Mouse (Mus musculus) midbrain, embryonic 14.5 days (tissue): ENCODE results near the gene Per1. TPM values are rescaled to one million over a fixed set of nuclear protein-coding genes. Genes with fewer than 3 reads are reported as not detected.

ENCODE experiments used
- ATAC-seq: fragments of 200-750 bp; cut with Nextera tagmentation; 2 replicates; pipeline ENCODE4 v1.8.0; 2017; ENCODE audit warnings: moderate number of reproducible peaks, moderate library complexity; ENCODE audit not compliant: low FRiP score, low TSS enrichment
- DNase-seq: peaks from one replicate; pipeline ENCODE4 v3.0.0-alpha.2; 2015
- H3K27ac ChIP-seq: fragments of 300-500 bp; sonication (generic); replicated peaks from 2 replicates; pipeline ENCODE4 v1.5.1; 2014; ENCODE audit warnings: mild to moderate bottlenecking, low read depth, low read length, moderate library complexity
- H3K27me3 ChIP-seq: fragments of 300-500 bp; sonication (generic); 2 replicates; pipeline ENCODE4 v1.6.1; 2014; ENCODE audit warnings: low read length, control low read depth, mixed read lengths; ENCODE audit not compliant: control insufficient read depth, insufficient read depth
- H3K36me3 ChIP-seq: fragments of 300-500 bp; sonication (generic); 2 replicates; pipeline ENCODE4 v1.6.1; 2014; ENCODE audit warnings: low read length, control low read depth; ENCODE audit not compliant: control insufficient read depth, insufficient read depth
- H3K4me1 ChIP-seq: fragments of 300-500 bp; sonication (generic); 2 replicates; pipeline ENCODE4 v1.6.1; 2014; ENCODE audit warnings: mild to moderate bottlenecking, antibody characterized with exemption, low read length, control low read depth; ENCODE audit not compliant: control insufficient read depth, insufficient read depth
- H3K4me2 ChIP-seq: fragments of 300-500 bp; sonication (generic); 2 replicates; pipeline ENCODE4 v1.6.1; 2014; ENCODE audit warnings: mild to moderate bottlenecking, low read length, moderate library complexity
- H3K4me3 ChIP-seq: fragments of 300-500 bp; sonication (generic); replicated peaks from 2 replicates; pipeline ENCODE4 v1.5.1; 2014; ENCODE audit warnings: low read depth, low read length
- H3K9ac ChIP-seq: fragments of 300-500 bp; sonication (generic); replicated peaks from 2 replicates; pipeline ENCODE4 v1.6.1; 2014; ENCODE audit warnings: mild to moderate bottlenecking, low read length, moderate library complexity
- H3K9me3 ChIP-seq: fragments of 300-500 bp; sonication (generic); 2 replicates; pipeline ENCODE4 v1.6.1; 2016; ENCODE audit warnings: low read length, control low read depth, mixed read lengths; ENCODE audit not compliant: control insufficient read depth
- WGBS: fragments of 180-500 bp; shearing (Covaris S2); extraction: QIAGEN DNeasy Blood & Tissue Kit; methylation state at CpG from one replicate; pipeline ENCODE4 v1.1.7; 2014; 5-methylcytosine and 5-hydroxymethylcytosine counted together
- polyA plus RNA-seq: library from polyadenylated mRNA; unstranded; fragments of >200 nt; fragmentation: Nextera tagmentation; extraction: Ambion mirVana; gene quantifications from 2 replicates; pipeline ENCODE4 v1.2.1, GENCODE M21; 2014

Per1 gene
- polyA plus RNA-seq, 1 experiment from 2014 or later: 13.1 TPM

DNA sequence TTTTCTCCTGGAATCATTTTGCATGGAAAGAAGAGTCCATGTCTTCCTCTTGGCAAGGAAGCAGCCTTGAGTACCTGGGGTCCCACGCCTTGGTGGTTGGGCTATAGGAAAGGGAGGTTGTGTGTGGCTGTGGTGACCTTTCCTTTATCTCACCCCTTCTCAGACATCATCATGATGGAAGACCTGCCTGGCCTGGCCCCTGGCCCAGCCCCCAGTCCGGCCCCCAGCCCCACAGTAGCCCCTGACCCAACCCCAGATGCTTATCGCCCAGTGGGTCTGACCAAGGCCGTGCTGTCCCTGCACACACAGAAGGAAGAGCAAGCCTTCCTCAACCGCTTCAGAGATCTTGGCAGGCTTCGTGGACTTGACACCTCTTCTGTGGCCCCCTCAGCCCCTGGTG is 10.2 kb downstream of the Per1 start:
- no peak overlapping the region for H3K27ac ChIP-seq
- H3K4me3 ChIP-seq: no peak overlapping the region
- 91% methylated on average over 6 of the region's 6 CpGs for WGBS
- no peak for DNase-seq
- peaks cover 88% of the 10 kb centered on the region for H3K36me3 ChIP-seq
- H3K4me2 ChIP-seq: no peak overlapping the region
- 0 out of 2 replicates have a peak overlapping the region, but pooled peaks have one; percentile 12 for H3K9ac ChIP-seq
- ATAC-seq: no peak
- no peaks in the 10 kb centered on the region for H3K9me3 ChIP-seq
- H3K4me1 ChIP-seq: peaks cover 4% of the 10 kb centered on the region
- no peaks in the 10 kb centered on the region for H3K27me3 ChIP-seq

DNA sequence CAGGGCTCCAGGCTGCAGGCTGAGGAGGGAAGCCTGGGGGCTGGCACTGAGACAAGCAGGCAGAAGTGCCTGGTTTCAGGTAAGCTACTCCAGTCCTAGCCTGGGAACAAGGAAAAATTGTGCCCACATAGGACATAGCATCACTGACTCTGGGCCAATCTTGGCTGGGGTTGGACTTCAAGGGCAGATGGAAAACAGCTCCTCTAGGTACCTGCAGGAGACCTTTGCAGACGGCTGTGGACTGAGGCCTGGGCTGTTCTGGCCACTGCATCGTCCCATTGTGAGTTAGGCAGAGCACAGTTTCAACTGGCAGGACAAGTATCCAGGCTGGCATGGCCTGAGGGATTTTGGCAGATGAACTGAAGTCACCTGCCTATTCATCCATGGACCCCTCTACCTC is 10.8 kb downstream of the Per1 start:
- Histone ChIP-seq H3K36me3 (peaks cover 87% of the 10 kb centered on the region), H3K9me3 (no peaks in the 10 kb centered on the region), H3K4me1 (no peaks in the 10 kb centered on the region), H3K9ac (no peak overlapping the region), H3K27me3 (no peaks in the 10 kb centered on the region), H3K27ac (no peak overlapping the region), H3K4me3 (no peak overlapping the region), H3K4me2 (no peak overlapping the region)
- WGBS: 84% methylated on average over 2 of the region's 2 CpGs
- no peak for ATAC-seq
- DNase-seq: no peak

DNA sequence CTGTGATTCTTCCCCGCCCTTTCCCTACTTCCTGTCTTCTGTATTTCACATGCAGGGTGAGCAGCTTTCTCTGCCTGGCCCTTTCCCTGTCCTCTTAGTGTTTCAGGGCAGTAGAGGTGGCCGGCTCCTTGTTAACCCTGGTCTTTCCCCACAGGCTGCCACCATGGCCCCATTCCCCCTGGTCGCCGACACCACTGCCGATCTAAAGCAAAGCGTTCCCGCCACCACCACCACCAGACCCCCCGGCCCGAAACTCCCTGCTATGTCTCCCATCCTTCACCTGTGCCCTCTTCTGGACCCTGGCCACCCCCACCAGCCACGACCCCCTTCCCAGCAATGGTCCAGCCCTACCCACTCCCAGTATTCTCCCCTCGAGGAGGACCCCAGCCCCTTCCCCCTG is 11.3 kb downstream of the Per1 start:
- 87% methylated on average over 11 of the region's 11 CpGs for WGBS
- Histone ChIP-seq H3K4me2 (no peak overlapping the region), H3K4me3 (no peak overlapping the region), H3K4me1 (no peaks in the 10 kb centered on the region), H3K27ac (no peak overlapping the region), H3K9ac (no peak overlapping the region), H3K9me3 (no peaks in the 10 kb centered on the region), H3K36me3 (peaks cover 82% of the 10 kb centered on the region), H3K27me3 (no peaks in the 10 kb centered on the region)
- ATAC-seq: no peak
- no peak for DNase-seq

DNA sequence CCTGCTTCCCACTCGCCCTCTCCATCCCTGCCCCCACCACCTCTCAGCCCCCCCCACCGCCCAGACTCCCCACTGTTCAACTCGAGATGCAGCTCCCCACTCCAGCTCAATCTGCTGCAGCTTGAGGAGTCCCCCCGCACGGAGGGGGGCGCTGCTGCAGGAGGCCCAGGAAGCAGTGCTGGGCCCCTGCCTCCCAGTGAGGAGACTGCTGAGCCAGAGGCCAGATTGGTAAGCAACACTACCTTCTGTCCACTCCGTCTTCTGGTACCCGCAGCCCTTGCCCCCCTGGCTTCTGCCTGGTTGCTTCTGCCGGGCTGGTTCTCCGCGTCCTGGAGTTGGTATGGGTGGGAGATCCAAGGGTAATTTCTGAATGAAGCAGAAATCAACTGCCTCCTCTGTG is 11.8 kb downstream of the Per1 start:
- WGBS: 80% methylated on average over 11 of the region's 11 CpGs
- H3K4me2 ChIP-seq: no peak overlapping the region
- ATAC-seq: no peak
- no peak overlapping the region for H3K9ac ChIP-seq
- DNase-seq: no peak
- H3K4me3 ChIP-seq: no peak overlapping the region
- H3K4me1 ChIP-seq: no peaks in the 10 kb centered on the region
- H3K27ac ChIP-seq: no peak overlapping the region
- H3K9me3 ChIP-seq: no peaks in the 10 kb centered on the region
- no peaks in the 10 kb centered on the region for H3K27me3 ChIP-seq
- peaks cover 76% of the 10 kb centered on the region for H3K36me3 ChIP-seq

DNA sequence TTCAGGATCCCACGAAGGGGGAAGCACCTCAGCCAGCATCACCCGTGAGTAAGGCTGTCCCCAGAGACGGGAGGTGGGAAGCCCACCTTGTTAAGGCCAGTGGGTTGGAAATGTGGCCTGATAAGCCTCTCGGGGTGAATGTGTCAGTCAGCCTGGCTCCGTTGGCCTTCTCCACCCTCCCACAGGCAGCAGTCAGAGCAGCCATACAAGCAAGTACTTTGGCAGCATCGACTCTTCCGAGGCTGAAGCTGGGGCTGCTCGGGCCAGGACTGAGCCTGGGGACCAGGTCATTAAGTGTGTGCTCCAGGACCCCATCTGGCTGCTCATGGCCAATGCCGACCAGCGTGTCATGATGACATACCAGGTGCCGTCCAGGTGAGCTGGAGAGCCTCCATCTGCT is 12.7 kb downstream of the Per1 start:
- Histone ChIP-seq H3K4me2 (no peak overlapping the region), H3K36me3 (peaks cover 68% of the 10 kb centered on the region), H3K4me1 (no peaks in the 10 kb centered on the region), H3K9ac (no peak overlapping the region), H3K9me3 (no peaks in the 10 kb centered on the region), H3K4me3 (no peak overlapping the region), H3K27me3 (no peaks in the 10 kb centered on the region), H3K27ac (no peak overlapping the region)
- DNase-seq (no peak), ATAC-seq (no peak)
- WGBS: 90% methylated on average over 11 of the region's 11 CpGs

DNA sequence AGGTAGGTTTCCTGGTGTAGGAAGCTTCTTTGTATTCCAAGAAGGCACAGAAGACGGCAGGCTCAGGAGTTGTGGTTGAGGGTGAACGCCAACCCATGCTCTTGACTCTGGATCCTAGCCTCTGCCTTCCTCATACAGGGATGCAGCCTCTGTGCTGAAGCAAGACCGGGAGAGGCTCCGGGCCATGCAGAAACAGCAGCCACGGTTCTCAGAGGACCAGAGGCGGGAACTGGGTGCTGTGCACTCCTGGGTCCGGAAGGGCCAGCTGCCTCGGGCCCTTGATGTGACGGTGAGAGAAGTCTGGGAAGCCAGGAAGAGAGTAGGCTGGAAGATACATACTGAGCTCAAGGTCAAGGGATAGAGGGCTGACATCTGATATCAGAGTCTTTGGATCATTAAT is 13.2 kb downstream of the Per1 start:
- H3K4me1 ChIP-seq: no peaks in the 10 kb centered on the region

DNA sequence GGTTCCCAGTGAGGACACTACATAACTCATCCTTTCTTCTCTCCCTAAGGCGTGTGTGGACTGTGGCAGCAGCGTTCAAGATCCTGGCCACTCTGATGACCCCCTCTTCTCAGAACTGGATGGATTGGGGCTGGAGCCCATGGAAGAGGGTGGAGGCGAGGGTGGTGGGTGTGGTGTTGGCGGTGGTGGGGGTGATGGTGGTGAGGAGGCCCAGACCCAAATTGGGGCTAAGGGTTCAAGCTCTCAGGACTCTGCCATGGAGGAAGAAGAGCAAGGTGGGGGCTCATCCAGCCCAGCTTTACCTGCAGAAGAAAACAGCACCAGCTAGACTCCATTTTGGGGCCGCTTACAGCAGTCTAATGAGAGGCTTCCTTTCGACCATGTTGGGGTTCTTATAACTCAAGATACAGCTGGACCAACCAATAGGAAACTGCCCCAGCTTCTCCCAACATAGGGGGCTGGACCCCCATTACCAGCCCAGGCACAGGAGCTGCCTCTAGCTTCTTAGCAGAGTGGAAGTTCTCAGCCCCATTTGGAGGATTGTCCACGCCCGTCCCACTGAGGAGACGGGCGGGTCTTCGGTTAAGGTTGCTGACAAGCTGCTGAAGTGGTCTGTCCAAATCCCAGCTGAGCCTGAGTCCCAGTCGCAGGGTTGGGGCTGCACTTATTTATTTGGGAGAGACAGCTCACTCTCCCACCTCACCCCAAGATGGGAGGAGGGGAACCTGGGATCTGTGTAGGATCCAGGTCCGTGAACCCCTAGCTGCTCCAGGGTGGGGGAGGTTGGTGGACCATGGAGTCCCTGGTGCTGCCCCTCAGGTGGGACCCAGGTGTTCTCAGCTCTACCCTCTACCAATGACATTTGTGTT is 14.2 kb downstream of the Per1 start:
- ATAC-seq: no peak; the same call in 1 of the 2 replicates
- Histone ChIP-seq H3K36me3 (peaks cover 52% of the 10 kb centered on the region), H3K9ac (no peak overlapping the region), H3K9me3 (no peaks in the 10 kb centered on the region), H3K27ac (no peak overlapping the region), H3K4me3 (no peak overlapping the region), H3K4me2 (no peak overlapping the region), H3K4me1 (no peaks in the 10 kb centered on the region), H3K27me3 (no peaks in the 10 kb centered on the region)
- 85% methylated on average over 13 of the region's 13 CpGs for WGBS
- no peak for DNase-seq

More for the DNA sequence above, 13.2 kb downstream of the Per1 start:
- DNase-seq (no peak), ATAC-seq (no peak)
- Histone ChIP-seq H3K27ac (no peak overlapping the region), H3K4me3 (no peak overlapping the region), H3K36me3 (peaks cover 63% of the 10 kb centered on the region), H3K27me3 (no peaks in the 10 kb centered on the region), H3K9me3 (no peaks in the 10 kb centered on the region), H3K4me2 (no peak overlapping the region), H3K9ac (no peak overlapping the region)
- 92% methylated on average over 9 of the region's 9 CpGs for WGBS

DNA sequence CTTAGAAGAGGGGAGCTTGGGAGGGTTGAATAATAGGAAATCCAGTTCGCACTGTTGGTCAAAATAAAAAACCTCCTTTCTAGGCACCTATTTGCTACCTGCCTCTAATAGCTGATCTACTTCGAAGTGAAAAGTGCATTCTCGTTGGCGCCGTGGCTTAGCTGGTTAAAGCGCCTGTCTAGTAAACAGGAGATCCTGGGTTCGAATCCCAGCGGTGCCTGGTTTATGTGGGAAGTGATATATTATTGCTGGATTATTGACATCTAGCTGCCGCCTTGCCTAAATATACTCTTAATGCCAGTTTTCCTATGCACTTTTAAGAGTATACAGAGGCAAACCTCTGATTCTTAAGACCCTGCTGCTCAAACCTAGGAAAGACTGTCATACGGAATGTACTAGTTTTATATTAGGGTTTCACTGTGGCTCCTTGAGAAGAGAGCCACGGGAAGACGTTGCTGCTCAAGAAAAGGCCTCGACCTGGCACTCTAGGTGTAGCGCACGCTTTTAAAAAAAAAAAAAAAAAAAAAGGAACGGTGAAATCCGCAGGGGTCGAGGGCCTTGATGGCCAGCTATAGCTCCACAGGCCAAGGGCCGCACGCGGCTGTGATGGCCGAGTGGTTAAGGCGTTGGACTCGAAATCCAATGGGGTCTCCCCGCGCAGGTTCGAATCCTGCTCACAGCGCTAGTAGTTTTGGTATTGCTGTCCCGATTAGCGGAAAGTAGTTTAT is 15.5 kb downstream of the Per1 start:
- Histone ChIP-seq H3K4me2 (peak overlapping the region; percentile 58), H3K4me1 (no peaks in the 10 kb centered on the region), H3K9ac (0 out of 2 replicates have a peak overlapping the region, but pooled peaks have one; percentile 27), H3K27ac (no peak overlapping the region), H3K27me3 (0 out of 2 replicates have a peak, but pooled peaks cover 4% of the 10 kb centered on the region), H3K4me3 (peak overlapping the region; percentile 38), H3K36me3 (peaks cover 40% of the 10 kb centered on the region), H3K9me3 (no peaks in the 10 kb centered on the region)
- ATAC-seq: peak; percentile 60; the same call in 1 of the 2 replicates
- peak; percentile 95 for DNase-seq
- WGBS: under 1% methylated on average over 30 of the region's 30 CpGs
